Mouse (Mus musculus): ENCODE measurements around the gene Sycp2. TPM values are rescaled to one million over a fixed set of nuclear protein-coding genes. Genes with fewer than 3 reads are reported as not detected.

The Sycp2 gene
- total and polyA plus RNA-seq, 2 experiments = not detected

DNA sequence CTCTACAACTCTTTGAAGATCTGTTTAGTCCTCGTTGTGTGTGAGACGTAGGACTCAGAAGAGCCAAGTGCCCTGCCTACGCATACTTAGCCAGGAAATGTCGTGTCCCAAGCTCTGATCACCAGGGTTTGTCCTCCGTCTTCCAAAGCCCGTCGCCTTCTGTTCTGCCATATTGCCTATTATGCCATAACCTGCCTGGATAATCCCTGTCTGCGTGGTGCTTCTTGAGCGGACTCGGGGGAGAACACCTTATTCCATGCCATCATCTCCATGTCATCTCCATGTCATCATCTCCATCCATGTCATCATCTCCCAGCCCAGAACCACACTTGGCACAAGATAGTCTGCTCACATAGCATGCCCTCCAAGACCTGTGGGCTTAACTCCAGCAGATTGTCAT lies 81.4 kb downstream of the Sycp2 start:
- TF ChIP-seq POLR2A (IDR thresholded peaks at IDR 0.05; ENCODE audit: extremely low read depth, insufficient read depth, low read length) (no peak), CTCF (IDR thresholded peaks at IDR 0.05; ENCODE audit: low read depth, low read length) (no peak)
- Histone ChIP-seq H3K4me1 (ENCODE audit: control insufficient read depth, insufficient read depth, low read length) (no peaks in the 10 kb centered on the region), H3K27me3 (ENCODE audit: control insufficient read depth, insufficient read depth, low read length) (no peaks in the 10 kb centered on the region), H3K27ac (replicated peaks; ENCODE audit: insufficient read depth, low read depth, low read length) (no peak overlapping the region), H3K36me3 (ENCODE audit: control insufficient read depth, insufficient read depth, low read length) (no peaks in the 10 kb centered on the region), H3K4me3 (ENCODE audit: insufficient read depth, low read depth, low read length) (no peak overlapping the region), H3K9ac (ENCODE audit: low read depth, low read length) (no peak overlapping the region), H3K79me2 (ENCODE audit: control insufficient read depth, insufficient read depth, low read length) (no peaks in the 10 kb centered on the region)
- WGBS = 90% methylated on average over 10 of the region's 10 CpGs
- DNase-seq (ENCODE audit: extremely low read depth, low read depth, low spot score) = no peak

- Histone ChIP-seq H3K27me3 (ENCODE audit: control insufficient read depth, insufficient read depth, low read length) (no peaks in the 10 kb centered on the region), H3K4me1 (ENCODE audit: control insufficient read depth, insufficient read depth, low read length) (no peaks in the 10 kb centered on the region), H3K9ac (ENCODE audit: low read depth, low read length) (no peak overlapping the region), H3K4me3 (ENCODE audit: insufficient read depth, low read depth, low read length) (no peak overlapping the region), H3K79me2 (ENCODE audit: control insufficient read depth, insufficient read depth, low read length) (no peaks in the 10 kb centered on the region), H3K27ac (replicated peaks; ENCODE audit: insufficient read depth, low read depth, low read length) (no peak overlapping the region), H3K36me3 (ENCODE audit: control insufficient read depth, insufficient read depth, low read length) (no peaks in the 10 kb centered on the region)
- no peak for DNase-seq (ENCODE audit: extremely low read depth, low read depth, low spot score)
- TF ChIP-seq CTCF (IDR thresholded peaks at IDR 0.05; ENCODE audit: low read depth, low read length) (no peak), POLR2A (IDR thresholded peaks at IDR 0.05; ENCODE audit: extremely low read depth, insufficient read depth, low read length) (no peak)
- WGBS = 77% methylated on average over 4 of the region's 4 CpGs
Observed at GRCm38 (mm10) chr2:178324818-178325217, 82.7 kb downstream of the Sycp2 start.

- Histone ChIP-seq H3K4me1 (ENCODE audit: control insufficient read depth, insufficient read depth, low read length) (no peaks in the 10 kb centered on the region), H3K36me3 (ENCODE audit: control insufficient read depth, insufficient read depth, low read length) (no peaks in the 10 kb centered on the region), H3K27ac (replicated peaks; ENCODE audit: insufficient read depth, low read depth, low read length) (no peak overlapping the region), H3K9ac (ENCODE audit: low read depth, low read length) (no peak overlapping the region), H3K79me2 (ENCODE audit: control insufficient read depth, insufficient read depth, low read length) (no peaks in the 10 kb centered on the region), H3K27me3 (ENCODE audit: control insufficient read depth, insufficient read depth, low read length) (no peaks in the 10 kb centered on the region), H3K4me3 (ENCODE audit: insufficient read depth, low read depth, low read length) (no peak overlapping the region)
- no peak for DNase-seq (ENCODE audit: extremely low read depth, low read depth, low spot score)
- WGBS = 79% methylated on average over 3 of the region's 3 CpGs
- TF ChIP-seq POLR2A (IDR thresholded peaks at IDR 0.05; ENCODE audit: extremely low read depth, insufficient read depth, low read length) (no peak), CTCF (IDR thresholded peaks at IDR 0.05; ENCODE audit: low read depth, low read length) (no peak)
Observed at GRCm38 (mm10) chr2:178324410-178324809, 83.1 kb downstream of the Sycp2 start.

GRCm38 (mm10) chr2:178321271-178321670 lies 86.2 kb downstream of the Sycp2 start:
- no peak overlapping the region for H3K9ac ChIP-seq (ENCODE audit: low read depth, low read length)
- H3K27me3 ChIP-seq (ENCODE audit: control insufficient read depth, insufficient read depth, low read length) = no peaks in the 10 kb centered on the region
- no peak overlapping the region for H3K27ac ChIP-seq (replicated peaks; ENCODE audit: insufficient read depth, low read depth, low read length)
- H3K36me3 ChIP-seq (ENCODE audit: control insufficient read depth, insufficient read depth, low read length) = no peaks in the 10 kb centered on the region
- no peaks in the 10 kb centered on the region for H3K4me1 ChIP-seq (ENCODE audit: control insufficient read depth, insufficient read depth, low read length)
- DNase-seq (ENCODE audit: extremely low read depth, low read depth, low spot score) = no peak
- TF ChIP-seq POLR2A (IDR thresholded peaks at IDR 0.05; ENCODE audit: extremely low read depth, insufficient read depth, low read length) = no peak
- TF ChIP-seq CTCF (IDR thresholded peaks at IDR 0.05; ENCODE audit: low read depth, low read length) = no peak
- WGBS = 76% methylated on average over 10 of the region's 10 CpGs
- H3K4me3 ChIP-seq (ENCODE audit: insufficient read depth, low read depth, low read length) = no peak overlapping the region
- no peaks in the 10 kb centered on the region for H3K79me2 ChIP-seq (ENCODE audit: control insufficient read depth, insufficient read depth, low read length)

DNA sequence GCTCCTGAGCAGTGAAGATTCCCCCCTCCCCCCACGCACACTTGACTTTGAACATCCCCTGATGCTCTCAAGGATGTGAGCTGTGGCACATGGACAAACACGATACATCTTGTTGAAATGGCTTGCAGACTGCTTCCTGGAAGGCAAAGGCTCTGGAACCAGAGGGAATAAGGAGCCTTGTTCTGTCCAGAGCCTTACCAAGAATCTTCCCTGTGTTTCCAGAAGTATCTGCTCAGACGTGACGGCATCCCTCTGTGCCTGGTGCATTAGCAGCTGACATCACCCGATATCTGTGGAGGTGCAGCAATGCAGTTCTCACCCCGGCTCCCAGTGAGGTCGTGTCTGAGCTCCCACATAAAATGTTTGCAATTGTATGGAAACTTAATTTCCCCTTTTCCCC lies 87.7 kb downstream of the Sycp2 start:
- WGBS = 81% methylated on average over 7 of the region's 7 CpGs
- H3K79me2 ChIP-seq (ENCODE audit: control insufficient read depth, insufficient read depth, low read length) = no peaks in the 10 kb centered on the region
- H3K27me3 ChIP-seq (ENCODE audit: control insufficient read depth, insufficient read depth, low read length) = no peaks in the 10 kb centered on the region
- no peak overlapping the region for H3K4me3 ChIP-seq (ENCODE audit: insufficient read depth, low read depth, low read length)
- H3K36me3 ChIP-seq (ENCODE audit: control insufficient read depth, insufficient read depth, low read length) = no peaks in the 10 kb centered on the region
- H3K4me1 ChIP-seq (ENCODE audit: control insufficient read depth, insufficient read depth, low read length) = no peaks in the 10 kb centered on the region
- DNase-seq (ENCODE audit: extremely low read depth, low read depth, low spot score) = no peak
- H3K9ac ChIP-seq (ENCODE audit: low read depth, low read length) = no peak overlapping the region
- no peak for TF ChIP-seq CTCF (IDR thresholded peaks at IDR 0.05; ENCODE audit: low read depth, low read length)
- TF ChIP-seq POLR2A (IDR thresholded peaks at IDR 0.05; ENCODE audit: extremely low read depth, insufficient read depth, low read length) = no peak
- no peak overlapping the region for H3K27ac ChIP-seq (replicated peaks; ENCODE audit: insufficient read depth, low read depth, low read length)

DNA sequence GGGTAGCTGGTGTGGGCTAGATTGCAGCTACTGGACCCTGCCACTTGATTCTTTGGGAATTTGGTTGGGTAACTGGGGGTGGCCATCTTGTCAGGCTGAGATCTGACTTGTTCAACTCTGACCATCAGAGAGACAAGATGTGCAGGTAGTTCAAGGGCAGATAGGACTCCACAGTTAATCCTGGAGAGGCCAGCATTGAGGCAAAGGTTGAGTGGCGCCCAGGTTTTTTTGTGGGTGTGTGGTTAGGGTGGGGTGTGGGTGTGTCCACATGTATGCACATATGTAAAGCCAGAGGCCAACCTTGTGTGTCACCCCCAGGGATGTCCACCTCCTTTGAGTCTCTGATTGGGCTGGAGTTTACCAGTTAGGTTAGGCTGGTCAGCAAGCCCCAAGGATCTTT lies 91.2 kb downstream of the Sycp2 start:
- TF ChIP-seq POLR2A (IDR thresholded peaks at IDR 0.05; ENCODE audit: extremely low read depth, insufficient read depth, low read length) (no peak), CTCF (IDR thresholded peaks at IDR 0.05; ENCODE audit: low read depth, low read length) (no peak)
- no peak overlapping the region for H3K9ac ChIP-seq (ENCODE audit: low read depth, low read length)
- H3K79me2 ChIP-seq (ENCODE audit: control insufficient read depth, insufficient read depth, low read length) = no peaks in the 10 kb centered on the region
- H3K4me1 ChIP-seq (ENCODE audit: control insufficient read depth, insufficient read depth, low read length) = no peaks in the 10 kb centered on the region
- no peak for DNase-seq (ENCODE audit: extremely low read depth, low read depth, low spot score)
- 68% methylated on average over 1 of the region's 1 CpGs for WGBS
- no peak overlapping the region for H3K4me3 ChIP-seq (ENCODE audit: insufficient read depth, low read depth, low read length)
- H3K27me3 ChIP-seq (ENCODE audit: control insufficient read depth, insufficient read depth, low read length) = no peaks in the 10 kb centered on the region
- no peaks in the 10 kb centered on the region for H3K36me3 ChIP-seq (ENCODE audit: control insufficient read depth, insufficient read depth, low read length)
- H3K27ac ChIP-seq (replicated peaks; ENCODE audit: insufficient read depth, low read depth, low read length) = no peak overlapping the region

Measured in liver, adult 2 months (tissue).